Mouse (Mus musculus) adrenal gland (tissue): Measurements from ENCODE around the gene Hcfc2.

Experiments
- intact Hi-C: fragments of 180-260 bp; cut with DNase I; formaldehyde crosslinking; loops from one replicate; pipeline ENCODE4 v1.15.1; 2025

Gene Hcfc2

GRCm38 (mm10) chr10:82699296-82699941, 3.5 kb downstream of the Hcfc2 start:
- intact Hi-C loops, result no loop called here

GRCm38 (mm10) chr10:82741354-82741753, 45.4 kb downstream of the Hcfc2 start:
- intact Hi-C loops, result loop anchor here (5.0 kb wide), 1 partner anchor 84 kb away; no protein-coding TSS in a partner anchor

- intact Hi-C loops, result loop anchor here (5.0 kb wide), 1 partner anchor 85 kb away; no protein-coding TSS in a partner anchor
These were observed 45.9 kb downstream of the Hcfc2 start for GRCm38 (mm10) chr10:82741876-82742275.

- intact Hi-C loops, result loop anchor here (5.0 kb wide), 1 partner anchor 85 kb away; no protein-coding TSS in a partner anchor
These were observed 46.6 kb downstream of the Hcfc2 start for GRCm38 (mm10) chr10:82742578-82742977.

GRCm38 (mm10) chr10:82744296-82744695, 48.3 kb downstream of the Hcfc2 start:
- intact Hi-C loops, result loop anchor here (5.0 kb wide), 1 partner anchor 87 kb away; no protein-coding TSS in a partner anchor

- intact Hi-C loops, result no loop called here
These were observed 49.3 kb downstream of the Hcfc2 start for GRCm38 (mm10) chr10:82745301-82745700.

- intact Hi-C loops, result no loop called here
These were observed 51.3 kb downstream of the Hcfc2 start for GRCm38 (mm10) chr10:82746988-82747850.

- intact Hi-C loops, result no loop called here
These were observed 54.8 kb downstream of the Hcfc2 start for GRCm38 (mm10) chr10:82750778-82751177.

GRCm38 (mm10) chr10:82752921-82753320, 57.0 kb downstream of the Hcfc2 start:
- intact Hi-C loops, result no loop called here

- intact Hi-C loops, result no loop called here
These were observed 58.7 kb downstream of the Hcfc2 start for GRCm38 (mm10) chr10:82754642-82755041.

GRCm38 (mm10) chr10:82755213-82755890, 59.4 kb downstream of the Hcfc2 start:
- intact Hi-C loops, result no loop called here

- intact Hi-C loops, result no loop called here
These were observed 60.5 kb downstream of the Hcfc2 start for GRCm38 (mm10) chr10:82756466-82756865.

GRCm38 (mm10) chr10:82757341-82757740, 61.4 kb downstream of the Hcfc2 start:
- intact Hi-C loops, result no loop called here

- intact Hi-C loops, result no loop called here
These were observed 62.4 kb downstream of the Hcfc2 start for GRCm38 (mm10) chr10:82758368-82758767.

GRCm38 (mm10) chr10:82758878-82759277, 62.9 kb downstream of the Hcfc2 start:
- intact Hi-C loops, result no loop called here

- intact Hi-C loops, result no loop called here
These were observed 63.7 kb downstream of the Hcfc2 start for GRCm38 (mm10) chr10:82759706-82760105.

GRCm38 (mm10) chr10:82761037-82761811, 65.3 kb downstream of the Hcfc2 start:
- intact Hi-C loops, result no loop called here

- intact Hi-C loops, result no loop called here
These were observed 67.1 kb downstream of the Hcfc2 start for GRCm38 (mm10) chr10:82762756-82763681.

GRCm38 (mm10) chr10:82763840-82764631, 68.1 kb downstream of the Hcfc2 start, which contains the start of gene Nfyb:
Gene Nfyb, minus strand, starts transcription at chr10:82764144.
- intact Hi-C loops, result no loop called here
